Mouse (Mus musculus) gastrocnemius, postnatal 4 days (tissue): Measurements from ENCODE around the gene Ulk4. TPM values are rescaled to one million over a fixed set of nuclear protein-coding genes. Genes with fewer than 3 reads are reported as not detected.

Experiments
- DNase-seq, 2 experiments: peaks; one replicate each; pipeline ENCODE4 v3.0.0; 2021 to 2022; ENCODE audit warnings: low spot score in 2 of 2, mixed read lengths in 2 of 2
- total RNA-seq, 2 experiments: library from RNA; stranded (reverse); gene quantifications; 2 replicates each; pipeline ENCODE4 v1.2.3; 2021

Gene Ulk4
- total RNA-seq, 2 experiments from 2014 or later: 2.2 to 2.3 TPM

GRCm38 (mm10) chr9:121030949-121031348 lies 246.0 kb downstream of the Ulk4 start:
- DNase-seq: no peak

- DNase-seq: no peak
Observed at GRCm38 (mm10) chr9:121029786-121030185, 247.2 kb downstream of the Ulk4 start.

GRCm38 (mm10) chr9:121023526-121024264 lies 253.3 kb downstream of the Ulk4 start:
- DNase-seq: peak in 1 of 2 experiments; percentile 44

GRCm38 (mm10) chr9:121020360-121020759 lies 256.6 kb downstream of the Ulk4 start:
- no peak for DNase-seq

GRCm38 (mm10) chr9:121019932-121020331 lies 257.1 kb downstream of the Ulk4 start:
- no peak for DNase-seq

- no peak for DNase-seq
Observed at GRCm38 (mm10) chr9:121018524-121019315, 258.3 kb downstream of the Ulk4 start.

GRCm38 (mm10) chr9:121015810-121016502 lies 261.0 kb downstream of the Ulk4 start:
- DNase-seq: no peak

- no peak for DNase-seq
Observed at GRCm38 (mm10) chr9:121011540-121011939, 265.5 kb downstream of the Ulk4 start.

- DNase-seq: no peak
Observed at GRCm38 (mm10) chr9:121010544-121010943, 266.5 kb downstream of the Ulk4 start.

GRCm38 (mm10) chr9:121005961-121006360 lies 271.0 kb downstream of the Ulk4 start:
- no peak for DNase-seq

GRCm38 (mm10) chr9:121001681-121002540 lies 275.1 kb downstream of the Ulk4 start:
- DNase-seq: no peak

GRCm38 (mm10) chr9:121000641-121001320 lies 276.2 kb downstream of the Ulk4 start:
- DNase-seq: no peak

- no peak for DNase-seq
Observed at GRCm38 (mm10) chr9:120998696-120999095, 278.3 kb downstream of the Ulk4 start.

GRCm38 (mm10) chr9:120994223-120995155 lies 282.5 kb downstream of the Ulk4 start:
- DNase-seq: no peak

- no peak for DNase-seq
Observed at GRCm38 (mm10) chr9:120993004-120993403, 284.0 kb downstream of the Ulk4 start.

GRCm38 (mm10) chr9:120991801-120992200 lies 285.2 kb downstream of the Ulk4 start:
- DNase-seq: no peak

- no peak for DNase-seq
Observed at GRCm38 (mm10) chr9:120989806-120990700, 286.9 kb downstream of the Ulk4 start.

- no peak for DNase-seq
Observed at GRCm38 (mm10) chr9:120988088-120988487, 288.9 kb downstream of the Ulk4 start.
